In the genomic region with DNA sequence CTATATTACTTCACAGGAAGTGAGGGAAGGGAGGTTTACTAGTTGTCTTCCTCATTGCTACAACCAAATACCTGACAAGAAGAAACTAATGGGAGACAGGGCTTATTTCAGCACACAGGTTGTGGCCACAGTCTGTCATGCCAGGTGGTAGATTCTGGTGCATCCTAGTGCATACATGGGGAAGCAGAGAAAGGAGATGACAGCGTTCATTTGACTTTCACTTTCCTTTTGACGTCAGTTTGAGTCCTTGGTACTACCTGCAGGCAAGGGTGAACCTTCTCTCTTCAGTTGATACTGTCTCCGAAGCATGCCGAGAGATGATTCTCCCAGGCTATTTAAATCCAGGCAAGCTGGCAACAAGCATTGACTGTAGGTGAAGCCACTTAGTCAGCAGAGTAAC, we compare ENCODE assay signal across 16 mouse cellular contexts.
DNase-seq lines count a peak whose midpoint lies in the region; ATAC-seq and TF ChIP-seq lines count a peak whose summit lies in the region.
"Had no signal": no experiment of that assay in that cellular context is flagged by ENCODE, and none has a peak within 500 bp of the region (broad histone marks: within the 10 kb centered on the region; RNA-seq: fewer than 3 reads in every experiment).

No protein-coding gene starts in this region.

- peak; percentile 11; the same call in 1 of the 2 replicates for ATAC-seq in common myeloid progenitor, adult 5-6 weeks (replicated peaks; ENCODE audit: low read depth, poor library complexity, severe bottlenecking)
- no peak for ATAC-seq in intestine, postnatal 0 days
- ATAC-seq: hindbrain, embryonic 16.5 days had no signal

- H3K4me2 ChIP-seq in intestine, postnatal 0 days (replicated peaks; ENCODE audit: low read depth) = no peak overlapping the region
- H3K4me2 ChIP-seq: lung, embryonic 15.5 days; neural tube, embryonic 15.5 days had no signal

- no peak overlapping the region for H3K4me3 ChIP-seq in thymus, adult 2 months (ENCODE audit: control insufficient read depth, insufficient read depth, low read length)
- no peak overlapping the region for H3K4me3 ChIP-seq in intestine, postnatal 0 days (ENCODE audit: low read depth, low read length)
- H3K4me3 ChIP-seq: lung, embryonic 15.5 days; megakaryocyte, embryonic 14.5 days; neural tube, embryonic 15.5 days had no signal

- no peak for TF ChIP-seq POLR2A in thymus, adult 2 months (IDR thresholded peaks at IDR 0.05; ENCODE audit: control insufficient read depth, extremely low read depth, insufficient read depth, low read length, poor library complexity)

- WGBS in thymus, adult 2 months = 39% methylated on average over 4 of the region's 4 CpGs
- WGBS in intestine, postnatal 0 days = 86% methylated on average over 4 of the region's 4 CpGs

- H3K36me3 ChIP-seq in thymus, adult 2 months (ENCODE audit: control insufficient read depth, insufficient read depth, low read length) = no peaks in the 10 kb centered on the region
- no peaks in the 10 kb centered on the region for H3K36me3 ChIP-seq in intestine, postnatal 0 days (ENCODE audit: control insufficient read depth, insufficient read depth)
- H3K36me3 ChIP-seq: lung, embryonic 15.5 days; neural tube, embryonic 15.5 days had no signal

- no peaks in the 10 kb centered on the region for H3K4me1 ChIP-seq in thymus, adult 2 months (replicated peaks; ENCODE audit: control insufficient read depth, insufficient read depth, low read length)
- no peaks in the 10 kb centered on the region for H3K4me1 ChIP-seq in intestine, postnatal 0 days (replicated peaks; ENCODE audit: control insufficient read depth, insufficient read depth, low read length)
- H3K4me1 ChIP-seq: lung, embryonic 15.5 days had no signal

- H3K27me3 ChIP-seq in thymus, adult 2 months (ENCODE audit: control insufficient read depth, insufficient read depth, low read length) = no peaks in the 10 kb centered on the region
- H3K27me3 ChIP-seq in intestine, postnatal 0 days (replicated peaks; ENCODE audit: control insufficient read depth, insufficient read depth, low read length) = no peaks in the 10 kb centered on the region
- H3K27me3 ChIP-seq: lung, embryonic 15.5 days; megakaryocyte, embryonic 14.5 days; neural tube, embryonic 15.5 days had no signal

- no peaks in the 10 kb centered on the region for H3K9me3 ChIP-seq in intestine, postnatal 0 days (ENCODE audit: control insufficient read depth)
- H3K9me3 ChIP-seq: lung, embryonic 15.5 days; neural tube, embryonic 15.5 days had no signal

- H3K27ac ChIP-seq in thymus, adult 2 months (ENCODE audit: control insufficient read depth, insufficient read depth, low read length) = no peak overlapping the region
- no peak overlapping the region for H3K27ac ChIP-seq in intestine, postnatal 0 days (ENCODE audit: low read depth, low read length)
- H3K27ac ChIP-seq: lung, embryonic 15.5 days; neural tube, embryonic 15.5 days had no signal

- no peak for TF ChIP-seq CTCF in thymus, adult 2 months (IDR thresholded peaks at IDR 0.05; ENCODE audit: borderline replicate concordance, control insufficient read depth, extremely low read depth, insufficient read depth, low read length, poor library complexity)
- TF ChIP-seq CTCF in intestine, postnatal 0 days (IDR thresholded peaks at IDR 0.05; ENCODE audit: low read depth) = no peak

- DNase-seq in cerebellum, adult 11-12 months = peak; percentile 52
- no peak for DNase-seq in cerebellum, adult 11 months
- peak; percentile 6 for DNase-seq in thymus, adult 2 months
- DNase-seq in thymus, adult 18-20 months = no peak
- DNase-seq in adrenal gland, adult 2 months = no peak
- no peak for DNase-seq in urinary bladder, postnatal 4 days (ENCODE audit: low spot score in 2 of 2)
- DNase-seq: adrenal gland, postnatal 36 days; embryo, embryonic 11 days; heart, postnatal 10 days; kidney, adult 9 months had no signal

- no peak overlapping the region for H3K9ac ChIP-seq in intestine, postnatal 0 days (ENCODE audit: low read depth, low read length)
- H3K9ac ChIP-seq: lung, embryonic 15.5 days; neural tube, embryonic 15.5 days had no signal

Comparison
In these comparisons a context has a peak if more than half of its experiments do, and no peak if none do; other contexts are left out.
1. DNase-seq: peak in cerebellum, adult 11-12 months (single experiment) and thymus, adult 2 months (single experiment); none in cerebellum, adult 11 months (single experiment), thymus, adult 18-20 months (0 of 2), adrenal gland, adult 2 months (single experiment) and urinary bladder, postnatal 4 days (0 of 2).